Mouse (Mus musculus) left cerebral cortex, postnatal 4 days (tissue): ENCODE measurements around the gene Arfip2. TPM values are rescaled to one million over a fixed set of nuclear protein-coding genes. Genes with fewer than 3 reads are reported as not detected.

Experiments
- DNase-seq: peaks from one replicate; pipeline ENCODE4 v3.0.0-alpha.2; 2022
- intact Hi-C: fragments of 180-260 bp; cut with DNase I; formaldehyde crosslinking; loops from one replicate; pipeline ENCODE4 v1.15.1; 2025
- total RNA-seq, 2 experiments: library from RNA; stranded (reverse); gene quantifications; 2 replicates each; pipeline ENCODE4 v1.2.3; 2021

The Arfip2 gene
- total RNA-seq, 2 experiments from 2014 or later: 77.0 to 77.8 TPM

- no peak for DNase-seq
- intact Hi-C loops: no loop called here
Measured at GRCm38 (mm10) chr7:105616561-105616960, 23.7 kb downstream of the Arfip2 start.

- intact Hi-C loops: no loop called here
- no peak for DNase-seq
Measured at GRCm38 (mm10) chr7:105615720-105616119, 24.5 kb downstream of the Arfip2 start.

DNA sequence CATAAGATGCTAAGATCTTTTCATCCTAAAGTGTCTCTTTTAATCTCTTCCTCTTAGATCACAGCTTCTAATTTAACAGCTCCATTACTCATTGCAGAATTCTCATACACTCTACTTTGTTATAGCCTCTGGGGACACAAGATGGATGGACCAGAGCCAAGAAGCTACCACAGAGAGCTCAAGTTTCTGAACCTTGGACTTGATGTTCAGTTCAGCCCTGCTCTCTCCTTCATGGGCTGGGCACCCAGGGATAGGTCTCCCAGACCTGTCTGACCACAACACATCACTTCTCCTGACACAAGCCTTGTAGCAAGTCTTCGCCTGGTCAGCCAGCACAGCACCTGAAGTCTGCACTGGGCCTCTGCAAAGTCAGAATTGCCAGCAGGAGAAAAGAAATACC, 25.8 kb downstream of the Arfip2 start:
- intact Hi-C loops: no loop called here
- DNase-seq: no peak

GRCm38 (mm10) chr7:105611767-105612166, 28.4 kb downstream of the Arfip2 start:
- intact Hi-C loops: no loop called here
- DNase-seq: no peak

GRCm38 (mm10) chr7:105608467-105608866, 31.7 kb downstream of the Arfip2 start:
- intact Hi-C loops: no loop called here
- no peak for DNase-seq

GRCm38 (mm10) chr7:105602860-105603623, 37.2 kb downstream of the Arfip2 start:
- intact Hi-C loops: no loop called here
- peak; percentile 80 for DNase-seq

DNA sequence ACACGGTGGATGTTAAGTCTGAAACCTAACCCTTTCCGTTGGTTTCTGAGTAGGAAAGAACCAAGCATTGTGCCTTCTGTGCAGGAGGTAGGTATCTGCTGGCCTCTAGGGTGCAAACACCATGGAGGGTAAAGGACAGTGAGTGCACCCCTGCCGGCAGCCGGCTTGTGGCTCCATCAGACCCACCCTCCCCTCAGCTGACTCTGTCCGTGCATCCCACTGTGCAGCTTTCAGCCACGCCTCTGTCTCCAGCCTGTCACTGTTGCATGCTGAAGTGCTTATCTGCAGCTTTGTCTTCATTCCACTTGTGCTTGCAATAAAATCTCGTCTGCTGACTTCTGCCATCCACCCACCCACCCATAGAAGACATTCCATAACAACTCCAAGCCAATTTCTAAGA, 50.1 kb downstream of the Arfip2 start:
- intact Hi-C loops: no loop called here

GRCm38 (mm10) chr7:105588325-105588912, 51.8 kb downstream of the Arfip2 start:
- DNase-seq: no peak
- intact Hi-C loops: no loop called here

More for the DNA sequence above, 50.1 kb downstream of the Arfip2 start:
- no peak for DNase-seq

Other genes starting within 250 kb of the Arfip2 start
- 10 to 100 TPM; 49.9 to 56.6 TPM for gene Fam160a2, start 240.4 kb downstream of the Arfip2 start, total RNA-seq
- under 1 TPM; 0.14 to 0.32 TPM for gene Cnga4, start 235.8 kb downstream of the Arfip2 start, total RNA-seq
- 1 to 10 TPM; 4.2 to 6.1 TPM for gene Cckbr, start 214.7 kb downstream of the Arfip2 start, total RNA-seq
- gene Cavin3, start 158.1 kb downstream of the Arfip2 start, total RNA-seq: 10 to 100 TPM; 11.7 to 13.8 TPM
- gene Smpd1, start 86.1 kb downstream of the Arfip2 start, total RNA-seq: 10 to 100 TPM; 59.3 to 65.7 TPM
- 100 to 1,000 TPM; 327 to 331 TPM for gene Apbb1, start 58.8 kb downstream of the Arfip2 start, total RNA-seq
- gene Hpx, start 40.3 kb downstream of the Arfip2 start, total RNA-seq: under 1 TPM in 1 of 2 experiments, not detected in 1; 0.26 TPM
- gene Trim3, start 6.8 kb downstream of the Arfip2 start, total RNA-seq: 100 to 1,000 TPM; 167 to 168 TPM
- 10 to 100 TPM; 63.7 to 70.1 TPM for gene Timm10b, start 360 bp downstream of the Arfip2 start, total RNA-seq
- 1 to 10 TPM; 8.9 to 9.1 TPM for gene Gm45799, start 136 bp upstream of the Arfip2 start, total RNA-seq
- 1 to 10 TPM; 4.1 to 4.8 TPM for gene Dnhd1, start 10.4 kb upstream of the Arfip2 start, total RNA-seq
- gene Ilk, start 96.2 kb upstream of the Arfip2 start, total RNA-seq: 100 to 1,000 TPM; 113 to 114 TPM
- 10 to 100 TPM; 11.3 to 13.9 TPM for gene Rrp8, start 97.0 kb upstream of the Arfip2 start, total RNA-seq
- gene Taf10, start 103.9 kb upstream of the Arfip2 start, total RNA-seq: 100 to 1,000 TPM; 109 to 110 TPM
- gene Tpp1, start 111.8 kb upstream of the Arfip2 start, total RNA-seq: 10 to 100 TPM; 16.0 to 24.7 TPM
- 10 to 100 TPM; 84.6 to 90.6 TPM for gene Dchs1, start 147.2 kb upstream of the Arfip2 start, total RNA-seq
- gene Mrpl17, start 170.7 kb upstream of the Arfip2 start, total RNA-seq: 10 to 100 TPM; 76.5 to 87.4 TPM